In the genomic region with DNA sequence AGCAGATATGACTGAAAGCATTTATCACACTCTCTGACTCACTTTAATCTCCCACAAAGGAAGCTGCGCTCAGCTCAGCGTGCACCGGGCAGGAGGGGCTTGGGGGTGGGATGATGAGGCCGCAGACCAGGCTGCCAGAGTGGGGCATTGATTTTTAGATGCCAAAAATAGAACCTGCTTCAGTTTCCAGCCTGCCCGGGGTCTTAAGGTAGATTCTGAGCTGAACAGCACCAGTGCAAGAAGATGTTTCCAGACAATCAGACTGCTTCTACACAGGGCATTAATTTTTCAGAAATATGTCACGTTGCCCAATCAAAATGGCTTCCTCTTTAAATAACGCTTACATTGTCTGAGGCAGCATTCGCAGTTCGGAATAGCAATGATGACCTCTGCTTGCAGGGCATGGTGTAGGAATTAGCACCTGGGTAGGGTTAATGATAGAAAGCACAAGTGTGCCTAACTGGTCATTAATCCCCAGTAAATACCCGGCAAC, we compare ENCODE assay signal across 13 mouse cellular contexts.
DNase-seq lines count a peak whose midpoint lies in the region; ATAC-seq lines count a peak whose summit lies in the region.
"Had no signal": no experiment of that assay in that cellular context is flagged by ENCODE, and none has a peak within 500 bp of the region (broad histone marks: within the 10 kb centered on the region; RNA-seq: fewer than 3 reads in every experiment).

No protein-coding gene starts in this region.

- no peaks in the 10 kb centered on the region for H3K36me3 ChIP-seq in heart, embryonic 11.5 days (ENCODE audit: control insufficient read depth, insufficient read depth, low read length)
- no peaks in the 10 kb centered on the region for H3K36me3 ChIP-seq in hindbrain, embryonic 10.5 days
- no peaks in the 10 kb centered on the region for H3K36me3 ChIP-seq in midbrain, embryonic 16.5 days (ENCODE audit: control insufficient read depth, insufficient read depth, low read length)
- H3K36me3 ChIP-seq in intestine, embryonic 16.5 days (ENCODE audit: control insufficient read depth, insufficient read depth, low read length): no peaks in the 10 kb centered on the region
- H3K36me3 ChIP-seq: embryonic facial prominence, embryonic 12.5 days; limb, embryonic 10.5 days had no signal

- peak overlapping the region; percentile 16; the same call in 1 of the 2 replicates for H3K4me2 ChIP-seq in heart, embryonic 11.5 days
- H3K4me2 ChIP-seq in midbrain, embryonic 16.5 days (ENCODE audit: low read length): peak overlapping the region; percentile 23; the same call in 1 of the 2 replicates
- H3K4me2 ChIP-seq in intestine, embryonic 16.5 days (ENCODE audit: low read depth, low read length): no peak overlapping the region
- H3K4me2 ChIP-seq: embryonic facial prominence, embryonic 12.5 days had no signal

- peaks cover 3% of the 10 kb centered on the region; the same call in 1 of the 2 replicates for H3K4me1 ChIP-seq in heart, embryonic 11.5 days (ENCODE audit: control insufficient read depth, insufficient read depth, low read length)
- H3K4me1 ChIP-seq in hindbrain, embryonic 10.5 days (replicated peaks): peaks cover 3% of the 10 kb centered on the region; the same call in 1 of the 2 replicates
- H3K4me1 ChIP-seq in midbrain, embryonic 16.5 days (ENCODE audit: control insufficient read depth, insufficient read depth, low read length): peaks cover 3% of the 10 kb centered on the region; the same call in 1 of the 2 replicates
- no peaks in the 10 kb centered on the region for H3K4me1 ChIP-seq in intestine, embryonic 16.5 days (ENCODE audit: control insufficient read depth, insufficient read depth, low read length)
- H3K4me1 ChIP-seq: embryonic facial prominence, embryonic 12.5 days had no signal

- H3K27ac ChIP-seq in heart, embryonic 11.5 days (ENCODE audit: low read depth, low read length): peak overlapping the region; percentile 29; the same call in 1 of the 2 replicates
- H3K27ac ChIP-seq in hindbrain, embryonic 10.5 days: peak overlapping the region; percentile 53
- H3K27ac ChIP-seq in midbrain, embryonic 16.5 days (ENCODE audit: low read length): peak overlapping the region; percentile 82
- H3K27ac ChIP-seq in intestine, embryonic 16.5 days (ENCODE audit: low read length): no peak overlapping the region
- H3K27ac ChIP-seq: embryonic facial prominence, embryonic 12.5 days; limb, embryonic 10.5 days had no signal

- peaks cover 4% of the 10 kb centered on the region; the same call in 1 of the 2 replicates for H3K9me3 ChIP-seq in heart, embryonic 11.5 days (replicated peaks; ENCODE audit: control insufficient read depth, low read length)
- H3K9me3 ChIP-seq in hindbrain, embryonic 10.5 days: no peaks in the 10 kb centered on the region
- H3K9me3 ChIP-seq in midbrain, embryonic 16.5 days (replicated peaks; ENCODE audit: control insufficient read depth, low read length, poor library complexity, severe bottlenecking): no peaks in the 10 kb centered on the region
- no peaks in the 10 kb centered on the region for H3K9me3 ChIP-seq in intestine, embryonic 16.5 days (ENCODE audit: control insufficient read depth, low read length)
- H3K9me3 ChIP-seq: embryonic facial prominence, embryonic 12.5 days; limb, embryonic 10.5 days had no signal

- no peaks in the 10 kb centered on the region for H3K27me3 ChIP-seq in heart, embryonic 11.5 days (ENCODE audit: control insufficient read depth, insufficient read depth, low read length)
- no peaks in the 10 kb centered on the region for H3K27me3 ChIP-seq in hindbrain, embryonic 10.5 days (ENCODE audit: insufficient read depth, poor library complexity, severe bottlenecking)
- H3K27me3 ChIP-seq in midbrain, embryonic 16.5 days (ENCODE audit: control insufficient read depth, insufficient read depth, low read depth, low read length): no peaks in the 10 kb centered on the region
- H3K27me3 ChIP-seq in intestine, embryonic 16.5 days (replicated peaks; ENCODE audit: control insufficient read depth, insufficient read depth, low read length): no peaks in the 10 kb centered on the region
- H3K27me3 ChIP-seq: embryonic facial prominence, embryonic 12.5 days had no signal

- 47% methylated on average over 10 of the region's 10 CpGs for WGBS in heart, embryonic 11.5 days (ENCODE audit: insufficient replicate concordance)
- 74% methylated on average over 10 of the region's 10 CpGs for WGBS in hindbrain, embryonic 10.5 days
- WGBS in midbrain, embryonic 16.5 days: 29% methylated on average over 10 of the region's 10 CpGs
- 64% methylated on average over 10 of the region's 10 CpGs for WGBS in intestine, embryonic 16.5 days

- no peak overlapping the region for H3K9ac ChIP-seq in heart, embryonic 11.5 days (ENCODE audit: low read depth, low read length)
- no peak overlapping the region for H3K9ac ChIP-seq in midbrain, embryonic 16.5 days (ENCODE audit: low read depth, low read length)
- no peak overlapping the region for H3K9ac ChIP-seq in intestine, embryonic 16.5 days (ENCODE audit: low read depth, low read length)
- H3K9ac ChIP-seq: embryonic facial prominence, embryonic 12.5 days had no signal

- no peak for DNase-seq in heart, adult 18-20 months
- DNase-seq in adrenal gland, postnatal 14 days: peak; percentile 48
- DNase-seq in hindbrain, embryonic 10.5 days (ENCODE audit: low spot score): no peak
- no peak for DNase-seq in thymus, postnatal 4 days
- no peak for DNase-seq in spleen, adult 18-20 months
- DNase-seq: cerebellum, adult 9-10 months; lung, adult 2 months had no signal

- H3K4me3 ChIP-seq in heart, embryonic 11.5 days (ENCODE audit: low read depth, low read length): no peak overlapping the region
- no peak overlapping the region for H3K4me3 ChIP-seq in hindbrain, embryonic 10.5 days
- no peak overlapping the region for H3K4me3 ChIP-seq in midbrain, embryonic 16.5 days (ENCODE audit: low read depth, low read length)
- H3K4me3 ChIP-seq in intestine, embryonic 16.5 days (ENCODE audit: low read length): no peak overlapping the region
- H3K4me3 ChIP-seq: embryonic facial prominence, embryonic 12.5 days; limb, embryonic 10.5 days had no signal

- no peak for ATAC-seq in heart, embryonic 11.5 days (replicated peaks; ENCODE audit: insufficient number of reproducible peaks, low FRiP score, low TSS enrichment)
- ATAC-seq in midbrain, embryonic 16.5 days: peak; percentile 94
- no peak for ATAC-seq in intestine, embryonic 16.5 days
- ATAC-seq: intestine, postnatal 0 days had no signal
